Mouse (Mus musculus) retina, postnatal 7 days (tissue): Measurements from ENCODE around the gene Abcc10.
A peak's percentile ranks its signal among the peaks of the same experiment; 100 is the strongest.

Experiments used
- DNase-seq: peaks from one replicate; pipeline ENCODE4 v3.0.0-alpha.2; 2012; ENCODE audit warnings: low read depth, low spot score

Abcc10 gene

DNA sequence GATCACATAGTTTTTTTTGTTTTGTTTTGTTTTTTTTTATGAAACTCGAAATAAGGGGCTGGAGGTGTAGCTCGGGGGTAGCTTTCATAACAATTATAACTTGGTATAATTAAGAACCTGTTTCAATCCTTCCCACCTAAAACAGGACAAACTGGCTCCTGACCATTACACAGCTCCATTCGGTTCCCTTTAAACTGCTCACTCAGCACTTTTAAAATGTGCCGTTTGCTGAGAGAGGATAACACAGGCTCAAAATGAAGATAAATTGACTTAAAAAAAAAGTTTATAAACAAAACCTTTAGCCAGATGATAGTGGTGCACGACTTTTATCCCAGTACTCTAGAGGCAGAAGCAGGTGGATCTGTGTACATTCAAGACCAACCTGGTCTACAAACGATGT lies 42.7 kb downstream of the Abcc10 start:
- no peak for DNase-seq

DNA sequence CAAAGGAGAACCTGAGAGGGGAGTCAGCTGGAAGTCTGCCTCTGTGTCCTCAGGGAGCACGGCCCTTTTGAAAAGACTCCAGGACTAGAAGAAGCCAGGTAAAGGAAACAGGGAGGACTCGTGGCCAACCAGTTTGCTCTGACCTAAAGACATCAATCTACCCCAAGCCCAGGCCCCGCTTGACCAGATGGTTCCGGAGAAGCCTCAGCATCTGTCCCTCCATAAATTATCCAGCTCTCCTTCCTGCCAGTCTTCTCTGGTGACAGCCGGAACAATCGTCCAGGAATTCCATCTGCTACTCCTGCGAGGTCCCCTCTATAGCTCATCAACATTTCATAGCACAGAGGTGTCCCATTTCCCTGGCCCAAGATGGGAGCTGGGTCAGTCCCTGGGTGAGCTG lies 43.5 kb downstream of the Abcc10 start:
- no peak for DNase-seq

DNA sequence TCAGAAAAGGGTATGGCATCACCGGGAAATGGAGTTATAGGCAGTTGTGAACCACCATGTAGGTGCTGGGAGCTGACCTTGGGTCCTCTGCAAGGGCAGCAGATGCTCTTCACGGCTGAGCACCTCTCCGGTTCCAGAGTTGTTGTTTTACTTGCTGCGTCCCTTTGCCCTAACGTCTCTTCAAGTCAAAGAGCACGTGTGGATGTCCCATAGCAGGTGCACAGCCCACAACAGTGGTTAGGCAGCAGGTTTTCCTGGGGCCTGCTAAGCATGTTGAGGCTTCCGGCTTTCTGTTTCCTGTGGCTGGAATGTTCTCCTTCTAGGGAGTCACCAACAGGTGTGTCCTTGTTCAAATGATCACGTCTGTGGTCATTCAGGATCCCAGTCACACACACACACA lies 44.2 kb downstream of the Abcc10 start:
- DNase-seq: no peak

DNA sequence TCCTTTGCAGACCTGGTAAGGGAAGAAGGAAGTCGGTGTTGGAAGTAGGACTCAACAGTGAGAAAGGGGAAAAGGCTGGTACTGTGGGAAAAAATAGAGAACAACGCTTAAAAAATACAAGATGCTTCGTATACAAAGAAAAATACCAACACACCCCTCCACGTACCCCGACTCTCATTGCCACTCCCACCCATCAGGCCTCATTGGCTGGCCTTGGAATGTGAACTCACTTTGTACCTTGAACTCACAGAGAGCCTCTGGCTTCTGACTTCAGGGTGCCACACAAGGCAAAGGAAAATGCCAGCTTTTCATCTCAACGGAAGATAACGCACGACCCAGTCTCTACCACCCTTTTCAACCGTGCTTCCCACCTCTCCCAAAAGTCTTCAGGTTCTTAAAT lies 45.0 kb downstream of the Abcc10 start:
- DNase-seq: no peak

DNA sequence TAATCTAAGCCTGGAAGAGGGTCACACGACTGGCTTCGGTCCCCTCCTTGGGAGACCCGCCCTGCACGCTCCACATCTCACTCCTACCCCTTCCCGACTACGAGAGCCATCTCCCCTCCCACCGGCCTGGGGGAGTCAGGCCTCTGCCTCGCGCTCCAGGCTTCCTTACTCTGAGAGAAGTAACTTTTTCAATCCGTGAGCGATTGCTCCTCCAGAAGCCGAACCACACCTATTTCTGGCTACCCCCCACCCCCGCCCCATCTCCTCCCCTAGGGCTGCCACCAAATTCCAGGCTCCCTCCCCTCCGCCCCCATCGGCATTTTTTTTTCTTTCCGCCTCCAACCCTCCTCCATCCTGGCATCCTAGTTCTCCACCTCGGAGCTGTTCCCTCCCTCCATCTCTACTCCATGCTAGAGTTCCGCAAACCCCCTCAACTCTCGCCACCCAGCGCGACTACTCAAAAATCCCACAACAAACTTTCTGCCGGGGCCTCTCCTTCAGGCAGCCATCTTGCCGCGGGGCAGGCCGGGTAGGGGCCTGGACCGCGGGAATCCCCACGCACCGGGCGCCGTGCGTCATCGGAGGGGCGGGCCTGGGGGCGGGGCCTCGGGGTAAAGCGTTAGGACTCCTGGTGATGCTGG lies 45.5 kb downstream of the Abcc10 start, which contains the start of gene Tjap1:
Tjap1 (minus strand) TSS at position 544 of the 641 bp plus-strand sequence.
- DNase-seq: peak; percentile 78

DNA sequence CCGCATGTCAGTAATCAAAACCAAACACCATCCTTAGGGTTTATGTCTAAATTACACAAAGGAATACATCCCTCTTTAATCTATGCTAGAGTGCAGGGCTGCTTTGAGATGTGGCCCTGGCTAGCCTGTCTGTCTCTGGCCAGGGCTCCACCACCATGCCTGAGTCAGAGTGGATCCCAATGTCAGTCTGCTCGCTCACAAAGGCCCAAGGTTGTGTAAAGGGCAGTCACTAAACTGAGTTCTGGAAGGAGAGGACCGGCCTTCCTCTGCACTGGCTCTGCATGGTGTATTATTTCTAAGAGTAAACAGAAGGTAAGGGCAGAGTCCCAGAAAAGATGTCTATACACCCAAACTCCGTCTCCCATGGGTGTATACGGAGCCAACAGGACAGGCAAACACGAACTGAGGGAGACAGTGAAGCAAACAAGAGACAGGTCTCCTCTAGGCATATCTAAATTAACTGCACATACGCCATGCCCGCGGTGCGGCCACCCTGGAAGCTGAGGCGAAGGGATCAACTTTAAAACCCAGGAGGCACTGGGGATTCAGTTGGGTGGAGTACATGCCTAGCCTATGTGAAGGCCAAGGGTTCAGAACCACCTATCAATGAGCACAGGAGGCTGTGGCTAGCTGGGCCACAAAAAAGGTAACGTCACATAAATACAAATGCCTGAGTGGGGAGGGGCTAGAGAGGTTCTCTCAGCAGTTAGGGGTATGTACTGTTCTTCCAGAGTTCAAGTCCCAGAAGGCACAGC lies 50.0 kb downstream of the Abcc10 start:
- no peak for DNase-seq

DNA sequence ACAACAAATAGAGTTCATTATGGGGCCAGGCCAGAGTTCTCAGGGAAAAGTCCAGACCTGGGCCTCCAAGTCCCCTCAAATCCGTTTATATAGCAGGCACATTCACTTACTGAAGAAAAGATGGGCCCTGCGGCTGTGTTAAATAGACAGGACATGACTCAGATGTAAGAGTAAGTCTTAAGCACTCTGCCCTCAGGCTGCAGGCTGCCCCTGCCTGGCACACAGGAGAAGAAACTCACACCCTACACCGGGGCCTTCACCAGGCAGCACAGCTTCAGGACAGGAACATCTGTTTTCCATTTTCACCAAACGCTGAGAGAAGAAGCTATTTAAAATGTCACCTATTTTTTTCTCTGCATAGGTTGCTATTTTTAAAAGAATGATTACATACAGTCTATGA lies 50.6 kb downstream of the Abcc10 start:
- no peak for DNase-seq

DNA sequence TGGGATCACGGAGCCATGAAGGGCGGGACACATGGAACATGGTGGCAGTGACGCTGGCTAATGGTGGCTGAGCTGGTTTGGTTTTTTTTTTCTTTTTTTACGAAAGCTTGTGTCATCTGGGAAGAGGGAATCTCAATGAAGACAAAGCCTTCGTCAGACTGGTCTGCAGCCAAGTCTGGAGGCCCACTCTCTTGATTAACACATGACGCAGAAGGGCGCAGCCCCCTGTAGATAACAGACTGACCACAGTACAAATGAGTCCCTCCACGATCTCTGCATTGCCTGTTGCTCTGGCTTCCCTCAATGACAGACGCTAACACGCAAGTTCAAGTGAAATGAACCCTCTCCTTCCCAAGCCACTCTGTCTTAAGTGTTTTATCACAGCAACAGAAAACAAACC lies 52.6 kb downstream of the Abcc10 start:
- no peak for DNase-seq

DNA sequence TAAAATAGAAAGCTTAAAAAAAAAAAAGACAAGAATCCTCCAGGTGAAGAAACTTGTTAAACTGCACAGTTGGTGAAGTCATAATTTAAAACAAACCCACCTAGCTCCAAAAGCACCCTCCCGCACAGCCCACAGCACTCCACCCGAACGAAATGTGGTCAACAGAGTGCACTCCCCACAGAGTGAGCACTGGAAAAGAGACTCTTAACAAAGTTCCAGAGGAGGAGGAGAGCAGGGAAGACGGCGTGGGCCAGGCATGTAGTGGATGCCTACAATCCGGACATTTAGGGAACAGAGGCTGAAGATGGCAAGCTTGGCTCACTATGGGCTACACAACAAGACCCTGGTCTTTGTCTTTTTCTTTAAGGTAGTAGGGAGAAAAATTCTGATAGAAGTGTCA lies 53.1 kb downstream of the Abcc10 start:
- no peak for DNase-seq

DNA sequence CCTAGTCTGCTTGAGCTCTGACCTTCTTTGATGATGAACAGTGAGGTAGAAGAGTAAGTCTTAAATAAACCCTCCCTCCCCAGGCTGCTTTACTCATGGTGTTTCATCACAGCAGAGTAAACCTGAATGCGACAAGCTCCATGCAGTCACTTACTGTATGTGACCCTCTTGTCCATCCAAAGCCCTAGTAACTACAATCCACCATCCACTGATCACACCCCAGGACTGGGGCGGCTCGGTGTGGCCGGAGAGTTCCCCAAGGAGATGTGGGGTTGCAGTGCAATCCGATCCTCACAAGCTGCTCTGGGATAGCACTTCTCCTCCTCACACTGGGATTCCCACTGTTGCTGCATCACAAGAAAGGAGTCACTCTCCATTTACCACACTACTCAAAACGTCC lies 53.7 kb downstream of the Abcc10 start:
- DNase-seq: no peak

DNA sequence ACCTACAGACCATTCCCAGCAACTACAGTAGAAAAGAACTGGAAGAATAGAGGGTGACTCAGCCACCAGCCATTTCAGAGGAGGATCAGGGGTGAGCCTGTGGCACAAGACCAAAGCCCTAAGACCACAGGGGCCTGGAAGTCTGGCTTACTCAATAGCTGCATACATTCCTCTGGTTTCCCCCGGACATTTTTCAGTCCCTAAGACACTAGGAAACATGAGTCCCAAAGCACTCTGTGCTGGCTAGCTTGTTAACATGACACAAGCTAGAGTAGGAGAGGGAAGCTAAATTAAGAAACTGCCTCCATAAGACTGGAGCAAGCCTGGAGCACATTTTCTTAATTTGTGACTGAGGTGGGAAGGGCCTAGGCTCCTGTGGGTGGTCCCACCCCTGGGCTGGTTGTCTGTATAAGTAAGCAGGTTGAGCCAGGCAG lies 54.3 kb downstream of the Abcc10 start:
- no peak for DNase-seq

DNA sequence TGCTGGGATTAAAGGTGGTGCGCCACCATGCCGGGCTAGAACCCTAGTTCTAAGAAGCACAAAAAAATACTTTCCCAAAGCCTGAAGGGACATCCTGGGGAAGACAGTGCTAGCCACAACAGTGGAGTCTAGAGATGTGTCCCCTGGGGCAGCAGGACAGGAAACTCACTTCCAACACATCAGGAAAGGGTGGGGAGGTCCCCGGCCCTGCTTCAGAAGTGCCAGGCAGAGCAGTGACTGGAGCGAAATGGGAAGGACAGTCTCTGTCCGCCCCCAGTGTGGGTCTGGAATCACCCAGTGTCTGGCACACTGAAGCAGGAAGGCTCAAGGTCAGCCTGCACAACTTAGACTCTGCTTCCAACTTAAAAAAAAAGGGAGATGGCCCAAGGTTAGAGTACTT lies 55.5 kb downstream of the Abcc10 start:
- DNase-seq: no peak

DNA sequence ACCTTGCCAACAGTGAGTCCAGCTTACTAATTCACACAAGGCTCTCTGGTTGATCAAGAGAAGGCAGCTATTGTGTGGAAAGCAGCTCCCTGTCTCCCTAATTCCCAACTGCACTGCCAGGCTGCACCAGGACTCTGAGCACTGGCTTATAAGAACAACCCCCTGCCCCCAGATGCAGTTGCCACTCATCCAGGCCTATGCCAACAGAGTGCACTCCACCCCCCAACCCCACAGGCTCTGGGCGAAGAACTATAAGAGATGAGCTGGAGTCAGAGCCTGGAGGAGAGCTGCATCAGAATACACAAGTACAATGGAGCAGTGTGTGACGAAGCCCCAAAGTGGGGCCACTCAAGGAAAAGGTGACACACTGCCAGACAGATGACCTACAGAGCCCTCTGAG lies 56.1 kb downstream of the Abcc10 start:
- no peak for DNase-seq

DNA sequence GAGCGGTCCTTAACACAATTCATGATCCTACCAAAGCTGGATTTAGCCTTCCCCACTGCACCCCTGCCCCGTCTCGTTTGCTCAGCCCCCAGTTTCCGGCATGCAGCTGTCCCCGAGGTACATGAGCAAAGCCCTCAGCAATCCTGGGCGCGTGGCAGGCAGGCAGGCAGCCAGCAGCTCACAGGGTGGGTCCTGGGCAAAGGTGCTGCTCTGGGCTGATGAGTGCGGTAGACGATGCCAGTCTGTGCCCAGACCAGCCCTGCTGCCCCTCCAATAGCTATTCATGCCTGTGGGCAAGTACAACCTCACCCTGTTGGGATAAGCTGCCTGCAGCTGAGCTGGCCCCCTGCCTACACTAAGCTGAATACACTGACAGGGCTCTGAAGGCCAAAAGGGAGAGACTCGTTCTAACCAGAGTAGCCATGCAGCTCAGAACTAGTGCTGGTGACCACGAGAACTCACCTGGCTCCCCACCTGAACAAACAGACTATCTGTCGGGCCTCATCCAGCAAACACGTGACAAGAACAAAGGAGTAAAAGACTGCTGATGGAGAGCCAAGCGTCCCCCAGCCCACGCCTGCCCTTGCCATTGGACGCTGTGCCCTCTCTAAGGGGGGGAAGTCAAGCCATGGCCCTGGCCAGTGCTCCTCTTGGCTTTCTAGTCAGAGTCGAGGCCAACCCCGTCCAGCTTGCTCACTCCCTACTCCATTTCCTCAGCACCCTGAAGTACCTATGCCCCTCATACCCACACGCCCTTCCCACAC lies 58.2 kb downstream of the Abcc10 start:
- no peak for DNase-seq

DNA sequence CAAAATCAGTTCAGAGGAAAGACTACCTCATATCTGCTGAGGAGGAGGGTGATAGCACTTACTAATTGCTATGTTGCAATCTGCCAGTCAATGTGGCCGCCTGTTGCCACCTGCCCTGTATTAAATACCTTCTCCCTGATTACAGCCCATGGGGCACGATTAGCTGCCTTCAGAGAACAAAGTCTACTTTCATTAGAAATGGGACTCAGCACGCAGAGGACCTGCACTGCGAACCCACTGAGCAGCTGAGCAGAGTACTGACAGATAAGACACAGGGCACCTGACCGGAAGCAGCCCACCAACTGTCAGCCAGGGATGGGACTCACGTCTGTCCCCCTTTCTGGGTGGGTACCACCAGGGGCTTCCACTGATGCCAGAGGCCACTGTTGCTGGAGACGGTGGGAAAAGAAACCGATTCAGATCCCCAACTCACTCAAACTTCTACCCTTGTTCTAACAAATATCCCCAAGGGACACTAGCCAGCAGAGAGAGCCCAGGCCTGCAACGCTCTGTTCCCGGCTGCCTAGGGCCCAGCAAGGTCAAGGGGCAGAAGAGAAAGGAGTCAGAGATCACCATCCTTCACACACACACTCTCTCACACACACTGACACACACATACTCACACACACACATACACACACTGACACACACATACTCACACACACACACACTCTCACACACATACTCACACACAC lies 60.0 kb downstream of the Abcc10 start:
- no peak for DNase-seq

DNA sequence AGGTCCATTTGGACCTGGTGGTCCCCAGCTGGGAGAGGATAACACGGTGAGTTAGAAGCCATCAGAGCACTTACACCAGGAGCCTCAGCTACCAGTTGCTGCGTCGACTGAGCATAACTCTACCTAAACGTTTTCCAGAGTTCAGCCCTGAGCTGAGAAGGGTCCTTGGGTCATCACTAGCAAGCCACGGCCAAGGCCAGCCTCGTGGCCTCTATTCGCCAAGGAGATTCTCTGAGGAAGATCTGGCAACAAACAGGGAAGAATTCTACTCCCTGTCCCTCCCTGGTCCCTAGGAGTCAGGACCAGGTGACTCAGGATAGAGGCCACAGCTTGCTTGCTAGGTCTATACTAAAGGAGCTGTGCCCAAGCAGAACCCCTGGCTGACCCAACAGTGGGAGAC lies 60.6 kb downstream of the Abcc10 start:
- no peak for DNase-seq

DNA sequence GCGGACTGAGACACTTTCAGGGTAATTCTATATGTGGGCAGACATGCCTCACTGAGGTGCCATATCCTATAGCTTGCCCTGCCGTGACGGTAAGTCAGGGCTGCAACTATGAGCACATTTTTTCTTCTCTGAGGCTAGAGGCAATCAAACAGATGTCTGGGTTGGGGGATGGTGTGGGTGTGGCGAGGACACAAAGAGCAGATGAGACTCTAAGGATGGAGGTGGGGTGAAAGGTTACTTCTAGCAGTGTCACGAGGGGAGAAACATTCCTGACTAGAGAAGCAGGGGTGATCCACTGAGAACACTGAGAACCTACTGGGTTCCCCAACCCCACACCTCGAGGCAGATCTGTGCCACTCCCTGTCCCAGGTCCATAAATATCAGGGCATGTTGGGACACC lies 61.2 kb downstream of the Abcc10 start:
- no peak for DNase-seq

DNA sequence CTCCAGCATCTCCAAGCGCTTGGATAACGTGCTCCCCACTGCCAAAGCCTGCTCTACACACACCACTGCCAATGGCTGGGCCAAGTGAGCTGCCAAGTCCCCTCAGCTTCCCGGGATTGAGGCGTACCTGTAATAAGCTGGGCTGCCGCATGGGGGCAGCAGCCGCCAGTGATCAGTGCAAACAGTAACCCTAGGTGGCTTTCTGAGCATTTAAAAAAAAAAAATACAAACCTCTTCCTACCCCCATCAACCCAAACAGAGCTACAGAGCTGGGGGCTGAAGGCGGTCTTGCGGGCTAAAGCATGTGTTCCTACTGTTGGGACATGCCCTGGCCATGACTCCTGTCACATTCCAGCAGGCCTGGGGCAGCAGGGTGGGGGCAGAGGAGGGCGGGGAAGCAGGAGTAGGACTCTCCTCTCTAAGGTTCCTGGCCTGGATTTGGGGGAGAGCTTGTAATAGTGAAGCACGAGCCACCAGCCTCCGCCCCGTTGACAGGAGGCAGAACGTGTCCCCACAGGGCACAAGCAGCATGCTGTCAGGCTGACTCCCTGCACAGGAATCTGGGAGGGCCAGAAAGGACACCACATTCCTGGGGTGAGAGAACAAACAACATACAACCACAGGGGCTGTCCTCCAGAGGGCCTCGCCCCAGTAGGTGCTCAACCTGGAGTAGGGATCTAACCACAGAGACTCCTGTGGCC lies 62.1 kb downstream of the Abcc10 start:
- DNase-seq: peak; percentile 64

DNA sequence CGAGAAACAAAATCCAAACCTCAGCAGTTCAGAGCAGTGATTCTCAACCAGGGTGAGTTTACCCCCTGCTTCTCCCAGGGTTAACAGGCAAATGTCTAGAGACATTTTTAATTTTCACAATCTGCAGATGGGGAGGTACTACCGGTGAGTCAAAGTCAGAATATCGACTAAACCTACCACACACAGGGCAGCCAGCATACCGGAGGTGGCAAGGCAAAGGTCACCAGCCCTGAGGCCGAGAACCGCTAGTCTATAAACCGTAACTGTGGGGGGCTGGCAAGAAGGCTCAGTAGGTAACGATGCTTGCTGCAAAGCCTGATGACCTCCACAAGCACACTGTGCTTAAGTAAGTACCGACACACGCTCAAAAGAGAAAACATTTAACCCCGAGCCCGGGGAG lies 62.6 kb downstream of the Abcc10 start:
- DNase-seq: no peak

DNA sequence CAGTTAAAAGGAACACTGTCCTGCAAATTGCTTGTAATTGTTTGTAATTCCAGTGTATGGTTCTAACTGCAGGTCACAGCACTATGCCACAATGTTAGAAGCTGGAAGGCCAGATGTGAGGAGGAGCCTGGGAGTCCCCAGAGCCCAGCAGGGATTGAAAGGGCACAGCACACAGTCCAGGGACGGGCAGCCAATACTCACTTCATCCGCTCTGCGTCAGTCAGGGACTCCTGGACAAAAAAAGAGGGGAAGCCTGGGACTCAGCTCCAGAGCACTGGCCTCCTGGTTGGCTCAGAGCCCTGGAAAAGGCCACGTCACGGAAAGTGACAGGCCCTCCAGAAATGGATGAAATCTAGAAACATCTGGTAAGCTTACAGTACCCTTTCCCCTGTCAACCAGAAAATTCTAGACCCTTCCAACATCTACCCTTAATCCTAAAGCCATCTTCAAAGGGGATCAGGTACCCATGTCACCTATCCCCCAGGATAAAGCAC lies 65.9 kb downstream of the Abcc10 start:
- no peak for DNase-seq

DNA sequence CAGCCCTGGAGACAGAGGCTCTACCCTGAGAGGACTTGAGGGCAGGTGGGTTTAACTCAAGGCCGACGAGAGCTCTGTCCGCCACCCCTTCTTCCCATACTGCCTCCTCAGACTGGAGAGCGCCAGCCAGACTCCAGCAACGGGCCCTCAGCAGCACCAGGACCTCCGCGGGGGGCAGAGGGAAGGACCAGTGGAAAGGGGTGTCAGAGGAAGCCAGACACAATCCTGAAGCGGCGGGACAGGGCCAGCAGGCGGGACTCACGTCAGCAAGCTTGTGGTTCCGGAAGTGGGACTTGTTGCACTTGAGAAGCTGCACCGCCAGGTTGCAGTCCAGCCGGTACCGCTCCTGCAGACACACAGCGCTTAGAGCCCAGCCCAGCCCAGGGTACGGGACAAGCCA lies 68.5 kb downstream of the Abcc10 start:
- DNase-seq: no peak
